Mouse (Mus musculus) forebrain, embryonic 11.5 days (tissue): ENCODE measurements around the gene Foxl1. TPM values are rescaled to one million over a fixed set of nuclear protein-coding genes. Genes with fewer than 3 reads are reported as not detected.

ENCODE experiments used
- ATAC-seq: fragments of 200-750 bp; cut with Nextera tagmentation; replicated peaks from 2 replicates; pipeline ENCODE4 v1.8.0; 2017; ENCODE audit warnings: moderate TSS enrichment; ENCODE audit not compliant: low FRiP score
- DNase-seq: peaks from one replicate; pipeline ENCODE4 v3.0.0-alpha.2; 2017; ENCODE audit warnings: low spot score
- H3K27ac ChIP-seq: fragments of 300-500 bp; sonication (generic); 2 replicates; pipeline ENCODE4 v1.5.1; 2014; ENCODE audit warnings: low read depth, low read length
- H3K27me3 ChIP-seq: fragments of 300-500 bp; sonication (generic); 2 replicates; pipeline ENCODE4 v1.6.1; 2014; ENCODE audit warnings: mild to moderate bottlenecking, low read length, mixed read lengths; ENCODE audit not compliant: control insufficient read depth, insufficient read depth
- H3K36me3 ChIP-seq: fragments of 300-500 bp; sonication (generic); 2 replicates; pipeline ENCODE4 v1.6.1; 2014; ENCODE audit warnings: mild to moderate bottlenecking, low read length, moderate library complexity, mixed read lengths; ENCODE audit not compliant: control insufficient read depth, insufficient read depth
- H3K4me1 ChIP-seq: fragments of 300-500 bp; sonication (generic); replicated peaks from 2 replicates; pipeline ENCODE4 v1.6.1; 2014; ENCODE audit warnings: low read length, mixed read lengths; ENCODE audit not compliant: control insufficient read depth, insufficient read depth
- H3K4me2 ChIP-seq: fragments of 300-500 bp; sonication (generic); 2 replicates; pipeline ENCODE4 v1.6.1; 2014; ENCODE audit warnings: low read depth, mild to moderate bottlenecking, low read length, moderate library complexity, mixed read lengths; ENCODE audit not compliant: severe bottlenecking
- H3K4me3 ChIP-seq: fragments of 300-500 bp; sonication (generic); 2 replicates; pipeline ENCODE4 v1.5.1; 2014; ENCODE audit warnings: low read depth, low read length
- H3K9ac ChIP-seq: fragments of 300-500 bp; sonication (generic); 2 replicates; pipeline ENCODE4 v1.6.1; 2014; ENCODE audit warnings: low read length
- H3K9me3 ChIP-seq: fragments of 300-500 bp; sonication (generic); 2 replicates; pipeline ENCODE4 v1.6.1; 2016; ENCODE audit warnings: low read length, mixed read lengths; ENCODE audit not compliant: control insufficient read depth
- WGBS: fragments of 180-500 bp; shearing (Covaris S2); extraction: QIAGEN DNeasy Blood & Tissue Kit; methylation state at CpG from one replicate; pipeline ENCODE4 v1.1.7; 2014; 5-methylcytosine and 5-hydroxymethylcytosine counted together
- polyA plus RNA-seq: library from polyadenylated mRNA; unstranded; fragments of >200 nt; fragmentation: Nextera tagmentation; extraction: Ambion mirVana; gene quantifications from 2 replicates; pipeline ENCODE4 v1.2.1, GENCODE M21; 2014

Gene Foxl1
- polyA plus RNA-seq, 1 experiment from 2014 or later: 0.81 TPM

- no peak within 1 kb of the TSS for H3K27ac ChIP-seq
- WGBS: 1% methylated on average over 75 of the region's 75 CpGs
- DNase-seq: peak; percentile 99
Measured at GRCm38 (mm10) chr8:121107668-121108656, 19.8 kb upstream of the Foxl1 start, which contains the start of gene Mthfsd. TSS of gene Mthfsd (minus strand) at chr8:121108392.

GRCm38 (mm10) chr8:121108657-121109056, 19.1 kb upstream of the Foxl1 start:
- Histone ChIP-seq H3K4me1 (peaks cover 5% of the 10 kb centered on the region; the same call in 1 of the 2 replicates), H3K9me3 (no peaks in the 10 kb centered on the region), H3K9ac (peak overlapping the region; percentile 58), H3K27me3 (peaks cover 3% of the 10 kb centered on the region), H3K4me2 (peak overlapping the region; percentile 84), H3K27ac (no peak overlapping the region), H3K4me3 (peak overlapping the region; percentile 72), H3K36me3 (peaks cover 3% of the 10 kb centered on the region; the same call in 1 of the 2 replicates)
- DNase-seq (no peak), ATAC-seq (no peak)
- 8% methylated on average over 5 of the region's 5 CpGs for WGBS

More at GRCm38 (mm10) chr8:121107668-121108656, 19.8 kb upstream of the Foxl1 start, which contains the start of gene Mthfsd:
- peak within 1 kb of the TSS; percentile 84 for H3K4me2 ChIP-seq
- H3K36me3 ChIP-seq: peaks cover 3% of the 10 kb centered on the region; the same call in 1 of the 2 replicates
- no peaks in the 10 kb centered on the region for H3K9me3 ChIP-seq
- H3K4me1 ChIP-seq: peaks cover 5% of the 10 kb centered on the region; the same call in 1 of the 2 replicates
- H3K4me3 ChIP-seq: peak within 1 kb of the TSS; percentile 72
- H3K27me3 ChIP-seq: no peaks in the 10 kb centered on the region
- peak within 1 kb of the TSS; percentile 86 for H3K9ac ChIP-seq
- peak; percentile 91 for ATAC-seq

GRCm38 (mm10) chr8:121111145-121111907, 16.4 kb upstream of the Foxl1 start:
- Histone ChIP-seq H3K4me3 (no peak overlapping the region), H3K4me1 (peaks cover 8% of the 10 kb centered on the region; the same call in 1 of the 2 replicates), H3K27ac (no peak overlapping the region), H3K27me3 (peaks cover 29% of the 10 kb centered on the region), H3K4me2 (no peak overlapping the region), H3K36me3 (no peaks in the 10 kb centered on the region), H3K9me3 (no peaks in the 10 kb centered on the region), H3K9ac (no peak overlapping the region)
- WGBS: 48% methylated on average over 7 of the region's 7 CpGs
- DNase-seq (no peak), ATAC-seq (no peak)

- no peak overlapping the region for H3K9ac ChIP-seq
- H3K4me1 ChIP-seq: peaks cover 11% of the 10 kb centered on the region; the same call in 1 of the 2 replicates
- H3K27me3 ChIP-seq: peaks cover 48% of the 10 kb centered on the region
- H3K36me3 ChIP-seq: no peaks in the 10 kb centered on the region
- H3K9me3 ChIP-seq: no peaks in the 10 kb centered on the region
- ATAC-seq (peak; percentile 35; the same call in 1 of the 2 replicates), DNase-seq (peak; percentile 98)
- H3K4me3 ChIP-seq: no peak overlapping the region
- WGBS: under 1% methylated on average over 21 of the region's 21 CpGs
- H3K27ac ChIP-seq: no peak overlapping the region
- no peak overlapping the region for H3K4me2 ChIP-seq
Measured at GRCm38 (mm10) chr8:121113261-121113660, 14.5 kb upstream of the Foxl1 start.

- Histone ChIP-seq H3K4me1 (peaks cover 11% of the 10 kb centered on the region; the same call in 1 of the 2 replicates), H3K4me2 (0 out of 2 replicates have a peak overlapping the region, but pooled peaks have one; percentile 15), H3K27ac (no peak overlapping the region), H3K36me3 (no peaks in the 10 kb centered on the region), H3K4me3 (no peak overlapping the region), H3K27me3 (peaks cover 65% of the 10 kb centered on the region), H3K9ac (no peak overlapping the region), H3K9me3 (no peaks in the 10 kb centered on the region)
- no peak for ATAC-seq
- under 1% methylated on average over 25 of the region's 25 CpGs for WGBS
- no peak for DNase-seq
Measured at GRCm38 (mm10) chr8:121115136-121115535, 12.6 kb upstream of the Foxl1 start.

GRCm38 (mm10) chr8:121115948-121116347, 11.8 kb upstream of the Foxl1 start, which contains the start of gene Foxc2:
TSS of gene Foxc2 (plus strand) at chr8:121116171.
- no peaks in the 10 kb centered on the region for H3K9me3 ChIP-seq
- H3K27me3 ChIP-seq: peaks cover 74% of the 10 kb centered on the region
- 0 out of 2 replicates have a peak, but pooled peaks have one; percentile 55 for ATAC-seq
- peak within 1 kb of the TSS; percentile 40 for H3K4me3 ChIP-seq
- peak within 1 kb of the TSS; percentile 77 for H3K4me2 ChIP-seq
- no peak within 1 kb of the TSS; the same call in 1 of the 2 replicates for H3K9ac ChIP-seq
- DNase-seq: peak; percentile 87
- H3K4me1 ChIP-seq: peaks cover 11% of the 10 kb centered on the region; the same call in 1 of the 2 replicates
- peak within 1 kb of the TSS; percentile 31; the same call in 1 of the 2 replicates for H3K27ac ChIP-seq
- WGBS: under 1% methylated on average over 25 of the region's 25 CpGs
- no peaks in the 10 kb centered on the region for H3K36me3 ChIP-seq

GRCm38 (mm10) chr8:121116591-121117185, 11.1 kb upstream of the Foxl1 start:
- Histone ChIP-seq H3K4me2 (peak overlapping the region; percentile 77), H3K4me1 (peaks cover 11% of the 10 kb centered on the region; the same call in 1 of the 2 replicates), H3K4me3 (peak overlapping the region; percentile 40), H3K27ac (peak overlapping the region; percentile 31; the same call in 1 of the 2 replicates), H3K9ac (no peak overlapping the region; the same call in 1 of the 2 replicates), H3K36me3 (no peaks in the 10 kb centered on the region), H3K9me3 (no peaks in the 10 kb centered on the region), H3K27me3 (peaks cover 81% of the 10 kb centered on the region)
- DNase-seq: peak; percentile 66
- under 1% methylated on average over 55 of the region's 55 CpGs for WGBS
- peak; percentile 36; the same call in 1 of the 2 replicates for ATAC-seq
